Mouse (Mus musculus): Measurements from ENCODE around the gene Fuz. TPM values are rescaled to one million over a fixed set of nuclear protein-coding genes. Genes with fewer than 3 reads are reported as not detected.

Fuz gene
- polyA plus RNA-seq, 1 experiment from 2014 or later, result 24.0 TPM

GRCm38 (mm10) chr7:44918219-44918618, 22.3 kb downstream of the Fuz start:
- Histone ChIP-seq H3K9me3 (no peaks in the 10 kb centered on the region), H3K4me1 (peaks cover 10% of the 10 kb centered on the region), H3K36me3 (peaks cover 43% of the 10 kb centered on the region), H3K4me3 (no peak overlapping the region), H3K9ac (no peak overlapping the region), H3K27me3 (no peaks in the 10 kb centered on the region), H3K27ac (0 out of 2 replicates have a peak overlapping the region, but pooled peaks have one; percentile 15), H3K4me2 (no peak overlapping the region)
- ATAC-seq (ENCODE audit: borderline replicate concordance, extremely low read depth, low FRiP score, low TSS enrichment), result no peak
- WGBS, result 67% methylated on average over 3 of the region's 3 CpGs

GRCm38 (mm10) chr7:44919127-44919526, 23.2 kb downstream of the Fuz start:
- Histone ChIP-seq H3K27ac (no peak overlapping the region), H3K4me3 (no peak overlapping the region), H3K27me3 (no peaks in the 10 kb centered on the region), H3K4me1 (peaks cover 10% of the 10 kb centered on the region), H3K9ac (no peak overlapping the region), H3K36me3 (peaks cover 41% of the 10 kb centered on the region), H3K4me2 (no peak overlapping the region), H3K9me3 (no peaks in the 10 kb centered on the region)
- 89% methylated on average over 5 of the region's 5 CpGs for WGBS
- no peak for ATAC-seq (ENCODE audit: borderline replicate concordance, extremely low read depth, low FRiP score, low TSS enrichment)

- Histone ChIP-seq H3K36me3 (peaks cover 33% of the 10 kb centered on the region), H3K4me3 (no peak overlapping the region), H3K9me3 (no peaks in the 10 kb centered on the region), H3K27me3 (no peaks in the 10 kb centered on the region), H3K9ac (no peak overlapping the region), H3K4me1 (peaks cover 12% of the 10 kb centered on the region), H3K27ac (no peak overlapping the region), H3K4me2 (no peak overlapping the region)
- ATAC-seq (ENCODE audit: borderline replicate concordance, extremely low read depth, low FRiP score, low TSS enrichment), result no peak
Observed at GRCm38 (mm10) chr7:44922530-44922929, 26.7 kb downstream of the Fuz start.

DNA sequence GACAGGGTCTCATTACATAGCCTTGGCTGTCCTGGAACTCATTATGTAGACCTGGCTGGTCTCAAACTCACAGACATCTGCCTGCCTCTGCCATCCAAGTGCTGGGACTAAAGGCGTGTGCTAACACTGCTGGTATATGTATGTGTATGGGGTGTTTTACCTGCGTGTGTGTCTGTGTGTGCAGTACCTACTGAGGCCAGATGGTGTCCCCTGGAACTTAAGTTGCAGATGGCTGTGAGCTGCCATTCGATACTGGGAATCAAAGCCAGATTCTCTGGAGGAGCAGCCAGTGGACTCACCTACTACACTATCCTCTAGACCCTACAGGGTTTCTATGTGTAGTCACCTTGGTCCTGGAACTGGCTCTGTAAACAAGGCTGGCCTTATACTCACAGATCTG, 29.6 kb downstream of the Fuz start:
- H3K9ac ChIP-seq, result no peak overlapping the region
- H3K27ac ChIP-seq, result no peak overlapping the region
- H3K4me3 ChIP-seq, result no peak overlapping the region
- peaks cover 33% of the 10 kb centered on the region for H3K36me3 ChIP-seq
- no peaks in the 10 kb centered on the region for H3K9me3 ChIP-seq
- no peaks in the 10 kb centered on the region for H3K27me3 ChIP-seq
- ATAC-seq (ENCODE audit: borderline replicate concordance, extremely low read depth, low FRiP score, low TSS enrichment), result no peak
- peaks cover 19% of the 10 kb centered on the region for H3K4me1 ChIP-seq
- H3K4me2 ChIP-seq, result no peak overlapping the region
- 63% methylated on average over 3 of the region's 3 CpGs for WGBS

- ATAC-seq (ENCODE audit: borderline replicate concordance, extremely low read depth, low FRiP score, low TSS enrichment), result no peak
- H3K4me2 ChIP-seq, result peak overlapping the region; percentile 69
- peaks cover 14% of the 10 kb centered on the region for H3K36me3 ChIP-seq
- H3K4me1 ChIP-seq, result peaks cover 22% of the 10 kb centered on the region
- WGBS, result 0% methylated on average over 1 of the region's 1 CpGs
- H3K9ac ChIP-seq, result peak overlapping the region; percentile 98
- no peaks in the 10 kb centered on the region for H3K27me3 ChIP-seq
- H3K27ac ChIP-seq, result peak overlapping the region; percentile 82; the same call in 1 of the 2 replicates
- no peaks in the 10 kb centered on the region for H3K9me3 ChIP-seq
- H3K4me3 ChIP-seq, result peak overlapping the region; percentile 98
Observed at GRCm38 (mm10) chr7:44928570-44928969, 32.7 kb downstream of the Fuz start.

GRCm38 (mm10) chr7:44929204-44930151, 33.6 kb downstream of the Fuz start, which contains the start of gene Ap2a1:
TSS of gene Ap2a1 (minus strand) at chr7:44929496.
- peak within 1 kb of the TSS; percentile 98 for H3K4me3 ChIP-seq
- H3K36me3 ChIP-seq, result peaks cover 7% of the 10 kb centered on the region; the same call in 1 of the 2 replicates
- peak within 1 kb of the TSS; percentile 98 for H3K9ac ChIP-seq
- peaks cover 22% of the 10 kb centered on the region for H3K4me1 ChIP-seq
- peak within 1 kb of the TSS; percentile 74 for H3K4me2 ChIP-seq
- under 1% methylated on average over 84 of the region's 84 CpGs for WGBS
- peak; percentile 99 for ATAC-seq (ENCODE audit: borderline replicate concordance, extremely low read depth, low FRiP score, low TSS enrichment)
- peak within 1 kb of the TSS; percentile 89 for H3K27ac ChIP-seq
- no peaks in the 10 kb centered on the region for H3K27me3 ChIP-seq
- no peaks in the 10 kb centered on the region for H3K9me3 ChIP-seq

DNA sequence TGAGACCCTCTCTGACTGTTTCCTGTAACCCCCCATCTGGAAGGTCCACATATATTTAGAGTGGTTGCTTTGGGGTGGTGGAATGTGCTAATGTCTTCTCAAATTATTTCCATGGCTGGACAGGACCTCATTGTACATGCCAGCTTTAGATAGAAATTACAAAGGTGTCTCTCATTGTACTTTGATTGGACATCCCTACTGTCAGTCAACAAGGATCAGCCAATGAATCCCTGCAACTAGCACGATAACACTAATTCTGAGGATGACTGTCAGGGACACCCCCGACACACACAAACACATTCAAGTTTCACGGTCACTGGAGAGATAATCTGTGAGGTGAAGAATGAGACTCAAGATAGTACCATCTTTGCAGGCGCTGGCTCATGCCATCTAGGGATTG, 42.8 kb downstream of the Fuz start:
- WGBS, result 85% methylated on average over 4 of the region's 4 CpGs
- no peak overlapping the region for H3K4me3 ChIP-seq
- no peak overlapping the region for H3K9ac ChIP-seq
- H3K27me3 ChIP-seq, result no peaks in the 10 kb centered on the region
- H3K4me2 ChIP-seq, result no peak overlapping the region
- H3K27ac ChIP-seq, result no peak overlapping the region
- no peak for ATAC-seq (ENCODE audit: borderline replicate concordance, extremely low read depth, low FRiP score, low TSS enrichment)
- no peaks in the 10 kb centered on the region for H3K4me1 ChIP-seq
- H3K9me3 ChIP-seq, result no peaks in the 10 kb centered on the region
- no peaks in the 10 kb centered on the region for H3K36me3 ChIP-seq

- no peak within 1 kb of the TSS for H3K9ac ChIP-seq
- H3K4me2 ChIP-seq, result no peak within 1 kb of the TSS
- WGBS, result 67% methylated on average over 7 of the region's 7 CpGs
- no peak within 1 kb of the TSS for H3K4me3 ChIP-seq
- peaks cover 10% of the 10 kb centered on the region; the same call in 1 of the 2 replicates for H3K27me3 ChIP-seq
- no peak within 1 kb of the TSS for H3K27ac ChIP-seq
- H3K36me3 ChIP-seq, result no peaks in the 10 kb centered on the region
- H3K9me3 ChIP-seq, result no peaks in the 10 kb centered on the region
- ATAC-seq (ENCODE audit: borderline replicate concordance, extremely low read depth, low FRiP score, low TSS enrichment), result no peak
- H3K4me1 ChIP-seq, result no peaks in the 10 kb centered on the region
Observed at GRCm38 (mm10) chr7:44942904-44943303, 47.0 kb downstream of the Fuz start, which contains the start of gene Tsks. TSS of gene Tsks (plus strand) at chr7:44943204.

DNA sequence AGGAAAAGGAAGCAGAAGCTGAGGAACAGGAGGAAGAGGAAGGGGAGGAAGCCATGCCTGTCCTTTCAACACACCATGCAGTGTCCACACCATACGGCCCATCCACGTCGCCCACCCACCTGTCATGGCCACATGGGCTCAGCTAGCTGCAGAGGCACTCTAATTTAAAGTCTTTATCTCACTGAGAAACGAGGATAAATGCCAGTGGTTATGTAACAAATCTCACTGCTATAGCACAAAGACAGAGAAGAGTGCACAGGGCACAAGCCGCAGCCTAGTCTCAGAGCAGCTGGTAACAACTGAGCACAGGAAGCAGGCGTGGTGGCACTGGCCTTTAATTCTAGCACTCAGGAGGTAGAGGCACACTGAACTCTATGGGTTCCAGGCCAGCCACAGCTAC, 54.0 kb downstream of the Fuz start:
- Histone ChIP-seq H3K4me2 (no peak overlapping the region), H3K9me3 (no peaks in the 10 kb centered on the region), H3K9ac (no peak overlapping the region), H3K27me3 (peaks cover 44% of the 10 kb centered on the region), H3K27ac (no peak overlapping the region), H3K36me3 (no peaks in the 10 kb centered on the region), H3K4me1 (peaks cover 17% of the 10 kb centered on the region), H3K4me3 (no peak overlapping the region)
- 60% methylated on average over 6 of the region's 6 CpGs for WGBS
- ATAC-seq (ENCODE audit: borderline replicate concordance, extremely low read depth, low FRiP score, low TSS enrichment), result no peak

- H3K27ac ChIP-seq, result peak overlapping the region; percentile 86
- no peaks in the 10 kb centered on the region for H3K36me3 ChIP-seq
- no peaks in the 10 kb centered on the region for H3K9me3 ChIP-seq
- WGBS, result 2% methylated on average over 10 of the region's 10 CpGs
- peaks cover 17% of the 10 kb centered on the region for H3K4me1 ChIP-seq
- peak overlapping the region; percentile 99 for H3K4me2 ChIP-seq
- peak overlapping the region; percentile 61 for H3K9ac ChIP-seq
- ATAC-seq (ENCODE audit: borderline replicate concordance, extremely low read depth, low FRiP score, low TSS enrichment), result peak; percentile 83
- H3K4me3 ChIP-seq, result peak overlapping the region; percentile 56
- peaks cover 42% of the 10 kb centered on the region for H3K27me3 ChIP-seq
Observed at GRCm38 (mm10) chr7:44951960-44952359, 56.1 kb downstream of the Fuz start.
